Mouse (Mus musculus) left cerebral cortex, postnatal 4 days (tissue): ENCODE measurements around the gene Map1lc3a. TPM values are rescaled to one million over a fixed set of nuclear protein-coding genes. Genes with fewer than 3 reads are reported as not detected.

ENCODE experiments used
- DNase-seq: peaks from one replicate; pipeline ENCODE4 v3.0.0-alpha.2; 2022
- intact Hi-C: fragments of 180-260 bp; cut with DNase I; formaldehyde crosslinking; loops from one replicate; pipeline ENCODE4 v1.15.1; 2025
- total RNA-seq, 2 experiments: library from RNA; stranded (reverse); gene quantifications; 2 replicates each; pipeline ENCODE4 v1.2.3; 2021

Map1lc3a gene
- total RNA-seq, 2 experiments from 2014 or later: 362 to 374 TPM

DNA sequence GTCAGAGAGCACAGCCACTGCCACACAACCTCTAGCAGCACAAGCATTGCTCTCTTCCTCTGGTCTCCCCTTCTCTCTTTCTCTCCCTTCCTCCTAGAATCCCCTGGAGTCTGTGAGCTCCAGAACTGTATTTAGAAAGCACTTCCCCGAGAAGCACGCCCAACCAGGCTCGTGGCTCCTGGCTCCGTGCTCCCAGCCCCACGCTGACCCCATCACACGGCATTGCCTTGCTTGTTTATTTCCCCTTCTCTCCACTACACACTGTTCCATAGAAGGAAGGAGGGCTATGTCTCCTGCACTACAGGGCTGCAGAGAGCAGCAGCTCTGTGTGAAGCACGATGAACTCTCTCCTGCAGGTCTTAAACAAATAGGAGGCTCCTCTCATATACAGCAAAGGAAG, 8.6 kb downstream of the Map1lc3a start:
- DNase-seq: no peak
- intact Hi-C loops: no loop called here

- intact Hi-C loops: no loop called here
- no peak for DNase-seq
Observed at GRCm38 (mm10) chr2:155285744-155286143, 9.6 kb downstream of the Map1lc3a start.

DNA sequence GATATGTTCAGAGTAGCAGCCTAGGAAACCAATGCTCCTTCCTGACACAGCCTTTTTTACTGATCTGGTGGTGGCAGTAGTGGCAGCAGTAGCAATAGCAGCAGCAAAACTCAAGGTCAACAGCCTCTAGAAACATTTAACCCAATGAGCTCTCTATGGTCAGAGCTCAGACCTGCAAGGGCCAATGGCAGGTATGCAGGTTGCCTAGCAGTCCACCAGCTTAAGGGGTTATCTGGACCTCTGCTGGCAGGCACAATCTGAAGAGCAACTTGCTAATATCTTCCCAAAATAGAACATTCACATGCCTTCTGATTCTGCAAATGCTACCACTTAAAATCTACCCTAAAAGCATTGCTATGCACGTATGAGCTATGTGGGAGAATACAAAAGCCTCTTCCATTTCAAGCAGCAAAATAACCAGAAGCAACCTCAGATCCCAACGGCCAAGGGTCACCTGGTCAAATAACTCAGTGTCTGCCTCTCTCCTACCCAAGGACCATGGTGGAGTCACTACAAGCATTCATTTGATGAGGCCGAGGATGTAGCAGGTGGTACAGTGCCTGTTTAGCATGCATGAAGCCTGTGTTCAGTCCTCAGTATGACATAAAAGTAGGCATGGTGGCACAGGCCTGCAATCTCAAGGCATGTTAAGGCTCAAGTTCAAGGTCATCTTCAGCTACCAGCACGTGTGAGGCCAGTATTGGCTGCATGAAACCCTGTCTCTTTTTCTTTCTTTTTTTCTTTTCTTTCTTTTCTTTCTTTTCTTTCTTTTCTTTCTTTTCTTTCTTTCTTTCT, 11.6 kb downstream of the Map1lc3a start:
- intact Hi-C loops: no loop called here
- DNase-seq: no peak

DNA sequence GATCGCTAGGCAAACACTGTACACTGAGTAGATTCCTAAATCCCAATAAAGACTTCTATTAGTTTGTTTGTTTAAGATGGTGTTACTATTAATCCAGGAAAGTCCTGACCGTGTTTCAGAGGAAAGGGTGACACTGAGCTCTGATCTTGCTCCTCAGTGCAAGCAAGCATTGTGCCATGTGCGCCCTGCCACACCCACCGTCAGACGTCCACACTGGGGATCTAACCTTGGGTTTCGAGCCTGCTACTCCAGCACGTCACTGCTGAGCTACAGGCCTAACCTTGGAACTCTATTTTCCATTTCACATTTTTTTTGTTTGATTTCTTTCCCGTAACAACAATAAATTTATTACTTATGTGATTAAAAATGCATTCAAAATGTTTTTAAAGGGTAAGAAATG, 14.0 kb downstream of the Map1lc3a start:
- no peak for DNase-seq
- intact Hi-C loops: loop anchor here (10.0 kb wide), 1 partner anchor 475 kb away; no protein-coding TSS in a partner anchor

DNA sequence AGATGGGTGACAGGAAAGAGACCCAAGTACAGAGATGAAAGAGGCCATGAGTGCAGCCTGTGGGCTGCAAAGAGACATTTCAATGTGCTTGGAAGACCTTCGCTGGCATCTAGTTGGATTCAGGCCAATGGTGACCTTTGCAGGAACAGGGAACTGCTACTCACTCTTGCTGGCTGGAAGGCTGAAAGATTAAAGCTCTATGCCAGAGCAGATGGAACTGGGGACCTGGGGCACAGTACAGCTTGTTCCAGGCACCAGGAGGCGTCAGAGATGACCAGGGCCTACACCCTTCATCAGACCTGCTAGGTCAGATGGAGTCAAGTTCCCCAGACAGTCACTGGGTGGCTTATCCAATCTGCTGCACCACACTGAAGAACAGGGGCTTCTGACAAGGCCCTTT, 17.3 kb downstream of the Map1lc3a start:
- DNase-seq: no peak
- intact Hi-C loops: loop anchor here (10.0 kb wide), 1 partner anchor 471 kb away; no protein-coding TSS in a partner anchor

- DNase-seq: no peak
- intact Hi-C loops: loop anchor here (10.0 kb wide), 1 partner anchor 471 kb away; no protein-coding TSS in a partner anchor
Observed at GRCm38 (mm10) chr2:155293946-155294345, 17.8 kb downstream of the Map1lc3a start.

GRCm38 (mm10) chr2:155295453-155295852, 19.4 kb downstream of the Map1lc3a start:
- intact Hi-C loops: loop anchor here (10.0 kb wide), 1 partner anchor 469 kb away; no protein-coding TSS in a partner anchor
- no peak for DNase-seq

DNA sequence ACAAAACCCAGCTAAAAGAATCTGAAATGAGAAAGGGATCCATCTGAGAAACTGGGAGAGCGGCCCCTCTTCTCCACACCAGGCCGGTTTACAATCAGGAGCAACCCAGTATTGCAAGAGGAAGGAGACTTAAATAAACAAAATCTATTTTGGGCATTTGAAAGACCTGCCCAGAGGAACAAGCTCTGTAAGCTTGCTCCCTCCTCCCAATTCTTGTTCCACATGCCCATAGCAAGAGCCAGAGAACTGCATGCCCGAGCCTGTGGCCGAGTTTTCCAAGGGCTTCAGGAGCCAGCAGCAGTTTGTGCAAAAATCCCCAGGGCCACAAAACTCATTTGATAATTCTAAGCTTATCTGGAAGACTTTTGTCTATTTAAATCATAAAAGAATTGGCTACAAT, 23.5 kb downstream of the Map1lc3a start:
- no peak for DNase-seq
- intact Hi-C loops: loop anchor here (10.0 kb wide), 1 partner anchor 465 kb away; no protein-coding TSS in a partner anchor

DNA sequence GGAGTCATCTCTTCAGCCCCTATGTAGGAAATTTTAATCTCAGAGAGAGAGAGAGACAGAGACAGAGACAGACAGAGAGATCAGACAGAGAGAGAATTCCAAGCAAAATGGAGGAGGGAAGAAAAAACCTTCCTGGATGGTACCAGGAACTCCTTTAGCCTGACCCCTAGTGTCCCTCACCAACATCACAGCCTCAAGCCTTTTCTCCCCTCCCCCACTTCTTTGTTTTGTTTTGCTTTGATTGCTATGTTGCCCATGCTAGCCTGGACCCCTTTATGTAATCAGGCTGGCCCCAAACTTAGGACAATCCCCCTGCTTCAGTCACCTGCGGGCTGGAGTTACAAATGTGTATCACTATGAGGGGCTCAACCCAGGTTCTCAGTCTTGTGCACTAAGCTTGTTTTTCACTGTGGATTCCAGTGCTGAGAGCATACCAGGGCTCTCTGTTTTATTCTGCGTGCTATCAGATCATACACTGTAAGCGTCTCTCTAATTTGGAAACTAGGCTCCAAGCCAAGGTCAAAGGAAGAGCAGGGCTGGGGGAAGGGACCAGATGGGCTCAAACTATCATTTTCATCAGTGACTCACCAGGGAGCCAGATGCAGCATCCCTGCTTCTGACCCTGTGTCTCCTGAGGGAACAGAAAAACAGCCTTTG, 33.0 kb downstream of the Map1lc3a start:
- intact Hi-C loops: no loop called here

DNA sequence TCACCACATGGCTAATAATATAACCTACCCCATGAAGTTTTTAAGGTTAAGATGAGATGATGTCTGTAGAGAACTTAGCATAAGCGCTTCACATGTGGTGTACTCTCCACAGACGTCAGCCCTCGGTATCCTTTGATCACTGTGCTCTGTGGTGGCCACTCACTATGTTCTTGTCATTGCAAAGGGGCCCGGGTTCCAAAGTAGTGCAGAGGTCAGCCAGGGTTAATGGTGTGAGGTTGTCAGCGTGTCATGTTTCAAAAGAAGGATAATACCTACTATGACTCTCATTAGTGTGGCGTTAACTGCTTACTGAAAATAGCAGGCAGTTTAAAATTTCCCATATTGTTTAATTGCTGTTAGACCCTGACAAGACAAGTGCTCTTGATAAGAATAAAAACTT, 37.6 kb downstream of the Map1lc3a start:
- DNase-seq: no peak

More for the DNA sequence above, 33.0 kb downstream of the Map1lc3a start:
- no peak for DNase-seq

DNA sequence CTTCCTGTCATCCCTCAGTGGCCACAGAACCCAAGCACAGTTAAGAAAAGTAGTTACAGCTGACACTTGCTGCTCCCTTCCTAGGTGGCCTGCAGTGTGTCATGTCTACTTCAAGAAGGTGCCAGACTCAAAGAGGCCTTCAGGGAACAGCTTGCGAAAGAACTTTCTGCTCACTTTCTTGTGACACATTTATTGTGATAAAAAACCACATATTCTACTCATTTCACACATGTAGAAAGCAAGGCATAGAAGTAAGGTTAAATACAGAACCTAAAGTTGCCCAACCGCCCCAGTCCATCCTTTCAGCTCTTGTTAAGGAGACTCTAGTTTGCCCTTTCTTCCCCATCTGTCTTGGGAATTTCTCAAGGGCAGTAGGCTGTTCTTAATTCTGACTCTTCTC, 42.5 kb downstream of the Map1lc3a start:
- intact Hi-C loops: no loop called here
- DNase-seq: no peak

More for the DNA sequence above, 37.6 kb downstream of the Map1lc3a start:
- intact Hi-C loops: no loop called here

GRCm38 (mm10) chr2:155320596-155320995, 44.5 kb downstream of the Map1lc3a start:
- DNase-seq: no peak
- intact Hi-C loops: no loop called here

DNA sequence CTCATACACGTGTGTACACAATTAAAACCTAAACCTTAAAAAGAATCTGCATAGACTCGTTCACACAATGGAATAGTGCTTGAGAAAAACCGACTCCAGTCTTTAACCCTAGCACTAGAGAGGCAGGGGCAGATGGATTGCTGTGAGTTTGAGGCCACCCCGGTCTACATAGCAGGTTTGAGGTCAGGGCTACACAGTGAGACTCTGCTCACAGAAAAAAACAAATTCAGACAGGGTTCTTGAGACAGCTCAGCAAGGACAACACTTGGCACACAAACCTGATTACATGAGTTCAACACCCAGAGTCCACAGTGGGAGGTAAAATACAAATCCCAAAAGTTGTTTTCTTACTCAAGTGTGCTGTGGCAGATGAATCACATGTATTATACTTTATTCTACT, 49.9 kb downstream of the Map1lc3a start:
- no peak for DNase-seq
- intact Hi-C loops: no loop called here

Other genes starting within 250 kb of the Map1lc3a start
- 10 to 100 TPM; 22.0 to 23.0 TPM for gene Ahcy, start 201.8 kb upstream of the Map1lc3a start, total RNA-seq
- gene Itch, start 142.8 kb upstream of the Map1lc3a start, total RNA-seq: 10 to 100 TPM; 39.0 to 43.4 TPM
- gene Dynlrb1, start 39.8 kb upstream of the Map1lc3a start, total RNA-seq: 100 to 1,000 TPM; 348 to 360 TPM
- gene Pigu, start 81.1 kb downstream of the Map1lc3a start, total RNA-seq: 10 to 100 TPM; 34.6 to 38.6 TPM
- gene Trp53inp2, start 104.8 kb downstream of the Map1lc3a start, total RNA-seq: 100 to 1,000 TPM; 155 to 158 TPM
- gene Ncoa6, start 197.6 kb downstream of the Map1lc3a start, total RNA-seq: 10 to 100 TPM; 99.3 to 99.9 TPM
- gene Acss2, start 241.7 kb downstream of the Map1lc3a start, total RNA-seq: 10 to 100 TPM; 26.3 to 27.6 TPM
- gene Ggt7, start 241.9 kb downstream of the Map1lc3a start, total RNA-seq: 10 to 100 TPM; 71.6 to 78.0 TPM